Mouse (Mus musculus) heart, postnatal 0 days (tissue): Measurements from ENCODE around the gene Adamtsl1. TPM values are rescaled to one million over a fixed set of nuclear protein-coding genes. Genes with fewer than 3 reads are reported as not detected.

Source experiments
- ATAC-seq: fragments of 200-750 bp; cut with Nextera tagmentation; 2 replicates; pipeline ENCODE4 v1.8.0; 2017; ENCODE audit warnings: low read depth, moderate number of reproducible peaks, moderate library complexity; ENCODE audit not compliant: insufficient read depth
- DNase-seq: peaks from one replicate; pipeline ENCODE4 v3.0.0-alpha.2; 2016; ENCODE audit warnings: low spot score
- H3K27ac ChIP-seq: fragments of 300-500 bp; sonication (generic); 2 replicates; pipeline ENCODE4 v1.5.1; 2014; ENCODE audit warnings: low read depth, mild to moderate bottlenecking
- H3K27me3 ChIP-seq: fragments of 300-500 bp; sonication (generic); 2 replicates; pipeline ENCODE4 v1.6.1; 2014; ENCODE audit warnings: low read length, mixed read lengths; ENCODE audit not compliant: control insufficient read depth, insufficient read depth
- H3K36me3 ChIP-seq: fragments of 300-500 bp; sonication (generic); replicated peaks from 2 replicates; pipeline ENCODE4 v1.6.1; 2014; ENCODE audit warnings: low read length, mixed read lengths; ENCODE audit not compliant: control insufficient read depth, insufficient read depth
- H3K4me1 ChIP-seq: fragments of 300-500 bp; sonication (generic); 2 replicates; pipeline ENCODE4 v1.6.1; 2014; ENCODE audit warnings: antibody characterized with exemption; ENCODE audit not compliant: control insufficient read depth, insufficient read depth
- H3K4me2 ChIP-seq: fragments of 300-500 bp; sonication (generic); 2 replicates; pipeline ENCODE4 v1.6.1; 2014; ENCODE audit warnings: low read depth, mild to moderate bottlenecking, low read length, moderate library complexity
- H3K4me3 ChIP-seq: fragments of 300-500 bp; sonication (generic); 2 replicates; pipeline ENCODE4 v1.5.1; 2014; ENCODE audit warnings: low read depth, low read length
- H3K9ac ChIP-seq: fragments of 300-500 bp; sonication (generic); replicated peaks from 2 replicates; pipeline ENCODE4 v1.6.1; 2014; ENCODE audit warnings: low read depth, low read length, mixed read lengths
- H3K9me3 ChIP-seq: fragments of 300-500 bp; sonication (generic); replicated peaks from 2 replicates; pipeline ENCODE4 v1.6.1; 2016; ENCODE audit warnings: low read length; ENCODE audit not compliant: control insufficient read depth
- CTCF ChIP-seq: IDR thresholded peaks from 2 replicates; pipeline ENCODE4 v1.5.1; 2016; ENCODE audit warnings: antibody characterized with exemption, control low read depth, low read depth
- EP300 ChIP-seq: IDR thresholded peaks from 2 replicates; pipeline ENCODE4 v1.6.1; 2016; ENCODE audit warnings: antibody characterized with exemption, low read depth
- WGBS: fragments of 180-500 bp; shearing (Covaris S2); extraction: QIAGEN DNeasy Blood & Tissue Kit; methylation state at CpG from one replicate; pipeline ENCODE4 v1.1.7; 2014; 5-methylcytosine and 5-hydroxymethylcytosine counted together
- polyA plus RNA-seq: library from polyadenylated mRNA; unstranded; fragments of >200 nt; fragmentation: Nextera tagmentation; extraction: Ambion mirVana; gene quantifications from 2 replicates; pipeline ENCODE4 v1.2.1, GENCODE M21; 2015
- total RNA-seq: library from RNA; depleted of rRNA; stranded (reverse); fragments of >200 nt; gene quantifications from 2 replicates; pipeline ENCODE4 v1.2.3, GENCODE M21; 2014; ENCODE audit warnings: low replicate concordance

Gene Adamtsl1
- total and polyA plus RNA-seq, 2 experiments from 2014 or later = 3.9 to 6.0 TPM

GRCm38 (mm10) chr4:85818504-85818903 lies 304.5 kb downstream of the Adamtsl1 start:
- no peaks in the 10 kb centered on the region for H3K36me3 ChIP-seq
- 61% methylated on average over 2 of the region's 2 CpGs for WGBS

DNA sequence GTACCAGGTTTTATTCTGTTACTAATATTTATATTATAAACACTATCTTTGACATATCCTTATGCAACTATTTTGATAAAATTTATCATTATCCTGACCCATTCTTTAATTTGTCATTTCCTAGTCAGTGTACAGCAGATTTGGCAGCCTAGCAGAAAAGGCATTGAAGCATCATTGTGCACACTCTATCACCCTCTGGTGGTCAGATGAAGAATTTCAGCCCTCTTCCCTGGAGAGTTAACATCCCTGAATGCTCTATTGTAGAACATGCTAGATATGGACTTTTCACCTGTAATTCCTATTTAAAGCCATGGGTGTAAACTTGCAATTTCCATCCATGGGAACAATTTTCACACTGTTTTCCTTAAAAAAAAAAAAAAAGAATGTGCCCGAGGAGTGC lies 305.2 kb downstream of the Adamtsl1 start:
- no peak overlapping the region for H3K4me3 ChIP-seq
- no peaks in the 10 kb centered on the region for H3K36me3 ChIP-seq
- no peaks in the 10 kb centered on the region for H3K9me3 ChIP-seq
- no peak for ATAC-seq
- WGBS = 68% methylated on average over 1 of the region's 1 CpGs
- peak; percentile 67 for DNase-seq
- H3K27ac ChIP-seq = no peak overlapping the region
- H3K4me2 ChIP-seq = no peak overlapping the region
- H3K4me1 ChIP-seq = no peaks in the 10 kb centered on the region
- TF ChIP-seq EP300 (no peak), CTCF (peak; percentile 90)
- no peaks in the 10 kb centered on the region for H3K27me3 ChIP-seq
- no peak overlapping the region for H3K9ac ChIP-seq

More at GRCm38 (mm10) chr4:85818504-85818903, 304.5 kb downstream of the Adamtsl1 start:
- H3K27ac ChIP-seq = no peak overlapping the region
- H3K9me3 ChIP-seq = no peaks in the 10 kb centered on the region
- H3K9ac ChIP-seq = no peak overlapping the region
- H3K4me3 ChIP-seq = no peak overlapping the region
- no peaks in the 10 kb centered on the region for H3K4me1 ChIP-seq
- no peaks in the 10 kb centered on the region for H3K27me3 ChIP-seq
- no peak for DNase-seq
- H3K4me2 ChIP-seq = no peak overlapping the region
- TF ChIP-seq CTCF = no peak
- ATAC-seq = no peak

GRCm38 (mm10) chr4:85819921-85820320 lies 305.9 kb downstream of the Adamtsl1 start:
- Histone ChIP-seq H3K9ac (no peak overlapping the region), H3K4me2 (no peak overlapping the region), H3K27me3 (no peaks in the 10 kb centered on the region), H3K36me3 (no peaks in the 10 kb centered on the region), H3K27ac (no peak overlapping the region), H3K4me3 (no peak overlapping the region), H3K4me1 (no peaks in the 10 kb centered on the region), H3K9me3 (no peaks in the 10 kb centered on the region)
- ATAC-seq = no peak
- 21% methylated on average over 1 of the region's 1 CpGs for WGBS
- TF ChIP-seq CTCF (no peak), EP300 (no peak)
- no peak for DNase-seq

GRCm38 (mm10) chr4:85823952-85824704 lies 310.2 kb downstream of the Adamtsl1 start:
- ATAC-seq = no peak
- Histone ChIP-seq H3K4me2 (no peak overlapping the region), H3K36me3 (no peaks in the 10 kb centered on the region), H3K4me1 (no peaks in the 10 kb centered on the region), H3K4me3 (no peak overlapping the region), H3K27ac (no peak overlapping the region), H3K27me3 (no peaks in the 10 kb centered on the region), H3K9me3 (no peaks in the 10 kb centered on the region), H3K9ac (no peak overlapping the region)
- no peak for DNase-seq
- no peak for TF ChIP-seq EP300
- 75% methylated on average over 8 of the region's 8 CpGs for WGBS

DNA sequence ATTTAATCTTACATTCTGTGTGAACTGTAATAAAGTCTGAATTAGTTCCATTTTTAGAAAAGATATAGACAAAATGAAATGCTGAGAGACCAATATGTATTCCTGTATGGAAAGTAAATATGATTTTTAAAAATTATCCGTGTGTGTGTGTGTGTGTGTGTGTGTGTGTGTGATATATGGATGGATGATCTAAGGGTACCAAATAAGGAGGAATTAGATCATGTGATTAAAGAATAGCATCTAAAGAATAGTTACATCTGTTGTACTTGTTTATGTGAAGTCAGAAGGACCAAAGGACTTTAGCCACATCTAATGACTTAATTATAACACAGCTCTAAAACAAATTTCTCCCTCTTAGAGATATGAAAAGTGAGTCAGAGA lies 310.7 kb downstream of the Adamtsl1 start:
- no peak overlapping the region for H3K27ac ChIP-seq
- H3K4me3 ChIP-seq = no peak overlapping the region
- no peaks in the 10 kb centered on the region for H3K9me3 ChIP-seq
- no peak for TF ChIP-seq CTCF
- TF ChIP-seq EP300 = no peak
- ATAC-seq (no peak), DNase-seq (no peak)
- no peaks in the 10 kb centered on the region for H3K4me1 ChIP-seq
- H3K4me2 ChIP-seq = no peak overlapping the region
- no peak overlapping the region for H3K9ac ChIP-seq
- H3K27me3 ChIP-seq = no peaks in the 10 kb centered on the region
- no peaks in the 10 kb centered on the region for H3K36me3 ChIP-seq
- WGBS = 49% methylated on average over 1 of the region's 1 CpGs

- ATAC-seq (no peak), DNase-seq (no peak)
- Histone ChIP-seq H3K9ac (no peak overlapping the region), H3K4me1 (no peaks in the 10 kb centered on the region), H3K27ac (no peak overlapping the region), H3K4me3 (no peak overlapping the region), H3K9me3 (no peaks in the 10 kb centered on the region), H3K27me3 (no peaks in the 10 kb centered on the region), H3K36me3 (no peaks in the 10 kb centered on the region), H3K4me2 (no peak overlapping the region)
- TF ChIP-seq EP300 (no peak), CTCF (no peak)
These were observed 323.1 kb downstream of the Adamtsl1 start for GRCm38 (mm10) chr4:85837058-85837457.
